Mouse (Mus musculus) testis, adult 2 months (tissue): ENCODE data around the gene Ankrd36. TPM values are rescaled to one million over a fixed set of nuclear protein-coding genes. Genes with fewer than 3 reads are reported as not detected.
A peak's percentile ranks its signal among the peaks of the same experiment; 100 is the strongest.

Experiments used
- H3K27ac ChIP-seq: fragments of 200-500 bp; 2 replicates; pipeline ENCODE4 v1.5.1; 2012; ENCODE audit warnings: low read depth, low read length; ENCODE audit not compliant: control insufficient read depth, insufficient read depth
- H3K27me3 ChIP-seq: fragments of 200-500 bp; 2 replicates; pipeline ENCODE4 v1.6.1; 2012; ENCODE audit warnings: mild to moderate bottlenecking, low read length, moderate library complexity; ENCODE audit not compliant: control insufficient read depth, insufficient read depth
- H3K36me3 ChIP-seq: fragments of 200-500 bp; 2 replicates; pipeline ENCODE4 v1.6.1; 2012; ENCODE audit warnings: mild to moderate bottlenecking, low read length; ENCODE audit not compliant: control insufficient read depth, insufficient read depth
- H3K4me1 ChIP-seq: fragments of 200-500 bp; 2 replicates; pipeline ENCODE4 v1.6.1; 2012; ENCODE audit warnings: low read length; ENCODE audit not compliant: control insufficient read depth, insufficient read depth
- H3K4me3 ChIP-seq: fragments of 200-500 bp; 2 replicates; pipeline ENCODE4 v1.5.1; 2012; ENCODE audit warnings: low read depth, mild to moderate bottlenecking, low read length, moderate library complexity, mixed read lengths; ENCODE audit not compliant: control insufficient read depth
- CTCF ChIP-seq: fragments of 200-500 bp; IDR thresholded peaks from 2 replicates; pipeline ENCODE4 v1.5.1; 2012; ENCODE audit warnings: low read depth, mild to moderate bottlenecking, inconsistent platforms, low read length, moderate library complexity; ENCODE audit not compliant: control insufficient read depth, insufficient read depth, insufficient replicate concordance
- POLR2A ChIP-seq: fragments of 200-500 bp; IDR thresholded peaks from 2 replicates; pipeline ENCODE4 v1.6.1; 2012; ENCODE audit warnings: low read depth, mild to moderate bottlenecking, inconsistent platforms, low read length, moderate library complexity; ENCODE audit not compliant: control insufficient read depth
- polyA plus RNA-seq: library from polyadenylated mRNA; depleted of rRNA; stranded (reverse); fragments of >200 nt; gene quantifications from 2 replicates; pipeline ENCODE4 v1.2.3, GENCODE M21; 2012

Ankrd36 gene
- polyA plus RNA-seq, 1 experiment: 260 TPM

GRCm38 (mm10) chr11:5567654-5568053 lies 1.8 kb upstream of the Ankrd36 start:
- Histone ChIP-seq H3K4me3 (no peak overlapping the region), H3K27ac (no peak overlapping the region), H3K36me3 (peaks cover 1% of the 10 kb centered on the region; the same call in 1 of the 2 replicates), H3K4me1 (peaks cover 13% of the 10 kb centered on the region), H3K27me3 (no peaks in the 10 kb centered on the region)
- TF ChIP-seq POLR2A (no peak), CTCF (no peak)

GRCm38 (mm10) chr11:5568082-5568481 lies 1.4 kb upstream of the Ankrd36 start:
- TF ChIP-seq CTCF: no peak
- TF ChIP-seq POLR2A: no peak
- H3K4me3 ChIP-seq: peak overlapping the region; percentile 90
- H3K36me3 ChIP-seq: peaks cover 1% of the 10 kb centered on the region; the same call in 1 of the 2 replicates

GRCm38 (mm10) chr11:5571856-5572255 lies 2.4 kb downstream of the Ankrd36 start:
- peaks cover 13% of the 10 kb centered on the region for H3K4me1 ChIP-seq
- H3K36me3 ChIP-seq: peaks cover 1% of the 10 kb centered on the region; the same call in 1 of the 2 replicates
- H3K27me3 ChIP-seq: no peaks in the 10 kb centered on the region
- TF ChIP-seq CTCF (no peak), POLR2A (no peak)
- no peak overlapping the region for H3K27ac ChIP-seq
- peak overlapping the region; percentile 55; the same call in 1 of the 2 replicates for H3K4me3 ChIP-seq

More at GRCm38 (mm10) chr11:5568082-5568481, 1.4 kb upstream of the Ankrd36 start:
- peaks cover 13% of the 10 kb centered on the region for H3K4me1 ChIP-seq
- no peaks in the 10 kb centered on the region for H3K27me3 ChIP-seq
- no peak overlapping the region for H3K27ac ChIP-seq

GRCm38 (mm10) chr11:5573821-5574220 lies 4.3 kb downstream of the Ankrd36 start:
- Histone ChIP-seq H3K27ac (no peak overlapping the region), H3K4me1 (peaks cover 7% of the 10 kb centered on the region), H3K4me3 (peak overlapping the region; percentile 17; the same call in 1 of the 2 replicates), H3K36me3 (peaks cover 3% of the 10 kb centered on the region; the same call in 1 of the 2 replicates), H3K27me3 (no peaks in the 10 kb centered on the region)
- TF ChIP-seq CTCF (no peak), POLR2A (no peak)

GRCm38 (mm10) chr11:5575046-5575445 lies 5.6 kb downstream of the Ankrd36 start:
- Histone ChIP-seq H3K4me3 (no peak overlapping the region), H3K36me3 (peaks cover 3% of the 10 kb centered on the region; the same call in 1 of the 2 replicates), H3K4me1 (peaks cover 3% of the 10 kb centered on the region), H3K27me3 (no peaks in the 10 kb centered on the region), H3K27ac (no peak overlapping the region)
- TF ChIP-seq CTCF (no peak), POLR2A (no peak)

GRCm38 (mm10) chr11:5592336-5592735 lies 22.9 kb downstream of the Ankrd36 start:
- Histone ChIP-seq H3K27me3 (no peaks in the 10 kb centered on the region), H3K4me3 (no peak overlapping the region), H3K36me3 (peaks cover 1% of the 10 kb centered on the region; the same call in 1 of the 2 replicates), H3K27ac (no peak overlapping the region), H3K4me1 (no peaks in the 10 kb centered on the region)
- TF ChIP-seq POLR2A: no peak
- TF ChIP-seq CTCF: no peak

- TF ChIP-seq CTCF: no peak
- no peak for TF ChIP-seq POLR2A
- Histone ChIP-seq H3K4me1 (no peaks in the 10 kb centered on the region), H3K4me3 (no peak overlapping the region), H3K27me3 (no peaks in the 10 kb centered on the region), H3K27ac (no peak overlapping the region), H3K36me3 (peaks cover 1% of the 10 kb centered on the region; the same call in 1 of the 2 replicates)
Measured at GRCm38 (mm10) chr11:5595381-5595791, 25.9 kb downstream of the Ankrd36 start.
